Mouse (Mus musculus): Measurements from ENCODE around the gene Tjp2. TPM values are rescaled to one million over a fixed set of nuclear protein-coding genes. Genes with fewer than 3 reads are reported as not detected.

Gene Tjp2
- polyA plus RNA-seq, 1 experiment from 2014 or later: 10.1 TPM

DNA sequence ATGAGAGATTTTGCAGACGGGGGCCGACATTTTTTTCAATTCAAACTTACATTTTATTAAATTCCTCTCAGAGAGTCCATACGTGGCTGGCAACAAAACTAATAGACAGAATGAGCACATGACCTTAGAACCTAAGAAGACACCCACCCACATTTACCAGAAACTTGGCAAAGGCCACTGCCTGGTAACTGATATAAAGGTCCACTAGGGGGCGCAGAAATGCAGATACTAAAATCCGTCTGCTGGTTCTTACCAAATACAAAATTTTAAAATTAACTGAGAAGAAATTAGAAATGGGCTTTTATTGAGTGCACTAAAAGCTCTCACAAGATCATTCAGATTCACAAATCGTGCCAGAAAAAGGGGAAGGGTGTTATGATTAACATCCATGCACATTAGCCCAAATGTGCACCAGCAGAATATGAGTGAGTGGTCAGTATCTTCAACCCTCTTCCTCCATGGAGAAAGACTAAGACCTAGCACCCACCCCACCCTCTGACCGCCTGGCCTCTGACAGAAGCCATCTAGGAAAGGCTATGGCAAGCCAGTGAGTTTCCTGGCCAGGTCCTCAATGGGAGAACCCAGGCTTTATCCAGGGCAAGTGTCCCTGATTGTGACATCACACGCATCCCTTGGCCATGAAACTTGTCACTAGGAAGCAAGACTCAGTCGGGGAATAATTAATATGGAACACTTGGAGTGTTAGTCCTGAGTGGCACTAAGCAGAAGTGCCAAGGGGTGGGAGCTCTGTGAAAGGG, 71.4 kb downstream of the Tjp2 start:
- Histone ChIP-seq H3K4me2 (no peak overlapping the region), H3K4me3 (replicated peaks) (no peak overlapping the region), H3K27me3 (replicated peaks) (no peaks in the 10 kb centered on the region), H3K27ac (replicated peaks) (no peak overlapping the region), H3K36me3 (no peaks in the 10 kb centered on the region), H3K9me3 (replicated peaks) (no peaks in the 10 kb centered on the region; the same call in 1 of the 2 replicates), H3K4me1 (0 out of 2 replicates have a peak, but pooled peaks cover 3% of the 10 kb centered on the region), H3K9ac (replicated peaks) (no peak overlapping the region)
- no peak for ATAC-seq (ENCODE audit: low FRiP score)
- WGBS: 55% methylated on average over 9 of the region's 9 CpGs

- H3K27me3 ChIP-seq (replicated peaks): no peaks in the 10 kb centered on the region
- WGBS: 93% methylated on average over 7 of the region's 7 CpGs
- ATAC-seq (ENCODE audit: low FRiP score): no peak
- no peak overlapping the region for H3K4me3 ChIP-seq (replicated peaks)
- peak overlapping the region; percentile 70; the same call in 1 of the 2 replicates for H3K27ac ChIP-seq (replicated peaks)
- H3K4me1 ChIP-seq: peaks cover 6% of the 10 kb centered on the region; the same call in 1 of the 2 replicates
- no peak overlapping the region for H3K4me2 ChIP-seq
- no peaks in the 10 kb centered on the region; the same call in 1 of the 2 replicates for H3K9me3 ChIP-seq (replicated peaks)
- H3K9ac ChIP-seq (replicated peaks): no peak overlapping the region
- H3K36me3 ChIP-seq: no peaks in the 10 kb centered on the region
Measured at GRCm38 (mm10) chr19:24144009-24144408, 80.8 kb downstream of the Tjp2 start.

GRCm38 (mm10) chr19:24142621-24143061, 82.2 kb downstream of the Tjp2 start:
- H3K4me2 ChIP-seq: no peak overlapping the region
- peak; percentile 69; the same call in 1 of the 2 replicates for ATAC-seq (ENCODE audit: low FRiP score)
- H3K9ac ChIP-seq (replicated peaks): no peak overlapping the region
- peaks cover 6% of the 10 kb centered on the region; the same call in 1 of the 2 replicates for H3K4me1 ChIP-seq
- H3K9me3 ChIP-seq (replicated peaks): no peaks in the 10 kb centered on the region
- peak overlapping the region; percentile 70 for H3K27ac ChIP-seq (replicated peaks)
- no peaks in the 10 kb centered on the region for H3K27me3 ChIP-seq (replicated peaks)
- no peaks in the 10 kb centered on the region for H3K36me3 ChIP-seq
- no peak overlapping the region for H3K4me3 ChIP-seq (replicated peaks)
- 74% methylated on average over 12 of the region's 12 CpGs for WGBS

GRCm38 (mm10) chr19:24140298-24140697, 84.5 kb downstream of the Tjp2 start:
- Histone ChIP-seq H3K9ac (replicated peaks) (no peak overlapping the region), H3K4me1 (peaks cover 9% of the 10 kb centered on the region), H3K27me3 (replicated peaks) (no peaks in the 10 kb centered on the region), H3K36me3 (no peaks in the 10 kb centered on the region), H3K27ac (replicated peaks) (no peak overlapping the region), H3K4me2 (no peak overlapping the region), H3K4me3 (replicated peaks) (no peak overlapping the region), H3K9me3 (replicated peaks) (no peaks in the 10 kb centered on the region)
- no peak for ATAC-seq (ENCODE audit: low FRiP score)
- WGBS: 68% methylated on average over 3 of the region's 3 CpGs

GRCm38 (mm10) chr19:24137392-24137791, 87.4 kb downstream of the Tjp2 start:
- WGBS: 76% methylated on average over 4 of the region's 4 CpGs
- H3K27me3 ChIP-seq (replicated peaks): no peaks in the 10 kb centered on the region
- no peak overlapping the region for H3K4me3 ChIP-seq (replicated peaks)
- H3K36me3 ChIP-seq: no peaks in the 10 kb centered on the region
- H3K27ac ChIP-seq (replicated peaks): no peak overlapping the region
- no peak for ATAC-seq (ENCODE audit: low FRiP score)
- H3K4me2 ChIP-seq: no peak overlapping the region
- H3K9ac ChIP-seq (replicated peaks): no peak overlapping the region
- H3K4me1 ChIP-seq: peaks cover 10% of the 10 kb centered on the region
- H3K9me3 ChIP-seq (replicated peaks): no peaks in the 10 kb centered on the region

DNA sequence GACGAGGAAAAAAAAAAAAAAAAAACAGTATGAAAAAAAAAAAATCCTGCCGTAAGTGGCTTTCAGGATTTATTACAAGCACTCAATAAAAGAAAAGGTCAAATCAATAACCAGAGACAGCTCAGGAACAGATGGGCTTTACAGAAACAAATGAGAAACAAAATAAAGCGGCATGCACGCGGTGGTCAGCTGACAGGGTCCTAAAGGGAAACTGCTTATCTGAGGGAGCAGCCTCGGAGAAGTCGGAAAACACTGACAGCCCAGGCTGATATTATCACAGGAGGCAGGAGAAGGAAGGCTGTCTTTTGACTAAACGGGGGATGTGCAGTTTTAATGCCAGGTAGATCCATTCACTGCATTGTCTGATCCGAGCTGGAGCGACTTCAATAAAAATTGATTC, 89.8 kb downstream of the Tjp2 start:
- WGBS: 26% methylated on average over 10 of the region's 10 CpGs
- H3K27ac ChIP-seq (replicated peaks): no peak overlapping the region
- H3K4me3 ChIP-seq (replicated peaks): peak overlapping the region; percentile 41
- peaks cover 16% of the 10 kb centered on the region for H3K36me3 ChIP-seq
- peak overlapping the region; percentile 60 for H3K4me2 ChIP-seq
- H3K4me1 ChIP-seq: peaks cover 10% of the 10 kb centered on the region
- H3K9ac ChIP-seq (replicated peaks): peak overlapping the region; percentile 36
- H3K27me3 ChIP-seq (replicated peaks): no peaks in the 10 kb centered on the region
- ATAC-seq (ENCODE audit: low FRiP score): 0 out of 2 replicates have a peak, but pooled peaks have one; percentile 71
- H3K9me3 ChIP-seq (replicated peaks): no peaks in the 10 kb centered on the region; the same call in 1 of the 2 replicates

DNA sequence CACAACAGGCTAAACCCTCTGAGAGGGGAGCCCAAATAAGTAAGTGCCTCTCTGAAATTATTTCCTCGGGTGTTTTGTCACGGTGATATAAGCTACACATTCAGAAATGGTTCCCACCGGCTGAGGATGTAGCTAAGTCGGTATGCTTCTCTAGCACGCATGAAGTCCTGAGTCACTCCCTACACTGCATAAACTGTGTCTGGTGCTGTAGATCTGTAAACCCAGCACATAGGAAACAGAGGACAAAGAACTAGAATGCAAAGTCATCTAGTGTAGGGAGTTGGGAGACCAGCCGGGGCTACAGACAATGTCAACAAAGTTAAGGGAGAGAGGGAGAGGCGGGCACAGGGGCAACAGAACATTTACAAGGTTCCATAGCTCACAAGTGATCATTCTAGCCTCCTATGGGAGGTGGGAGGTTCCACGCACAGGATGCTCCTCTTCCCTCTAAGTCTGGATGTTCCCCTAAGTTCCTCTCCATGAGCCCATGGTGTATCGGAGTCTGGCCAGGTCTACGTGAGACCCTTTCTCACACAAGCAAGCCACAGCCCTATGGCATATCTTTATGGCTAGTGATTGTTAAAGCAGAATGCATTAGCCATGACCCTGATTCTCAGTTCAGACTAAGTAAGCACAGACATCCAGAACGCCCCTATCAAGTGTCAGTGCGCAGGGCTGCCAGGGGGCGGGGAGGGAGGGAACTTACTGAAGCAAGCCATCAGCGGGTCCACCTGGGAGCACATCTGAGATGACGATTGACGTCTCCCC, 90.5 kb downstream of the Tjp2 start:
- peak; percentile 58; the same call in 1 of the 2 replicates for ATAC-seq (ENCODE audit: low FRiP score)
- H3K27me3 ChIP-seq (replicated peaks): no peaks in the 10 kb centered on the region
- peak overlapping the region; percentile 41 for H3K4me3 ChIP-seq (replicated peaks)
- 0 out of 2 replicates have a peak overlapping the region, but pooled peaks have one; percentile 23 for H3K27ac ChIP-seq (replicated peaks)
- peaks cover 10% of the 10 kb centered on the region for H3K4me1 ChIP-seq
- 52% methylated on average over 16 of the region's 16 CpGs for WGBS
- H3K36me3 ChIP-seq: peaks cover 23% of the 10 kb centered on the region
- H3K9ac ChIP-seq (replicated peaks): peak overlapping the region; percentile 36
- no peaks in the 10 kb centered on the region; the same call in 1 of the 2 replicates for H3K9me3 ChIP-seq (replicated peaks)
- peak overlapping the region; percentile 60 for H3K4me2 ChIP-seq

DNA sequence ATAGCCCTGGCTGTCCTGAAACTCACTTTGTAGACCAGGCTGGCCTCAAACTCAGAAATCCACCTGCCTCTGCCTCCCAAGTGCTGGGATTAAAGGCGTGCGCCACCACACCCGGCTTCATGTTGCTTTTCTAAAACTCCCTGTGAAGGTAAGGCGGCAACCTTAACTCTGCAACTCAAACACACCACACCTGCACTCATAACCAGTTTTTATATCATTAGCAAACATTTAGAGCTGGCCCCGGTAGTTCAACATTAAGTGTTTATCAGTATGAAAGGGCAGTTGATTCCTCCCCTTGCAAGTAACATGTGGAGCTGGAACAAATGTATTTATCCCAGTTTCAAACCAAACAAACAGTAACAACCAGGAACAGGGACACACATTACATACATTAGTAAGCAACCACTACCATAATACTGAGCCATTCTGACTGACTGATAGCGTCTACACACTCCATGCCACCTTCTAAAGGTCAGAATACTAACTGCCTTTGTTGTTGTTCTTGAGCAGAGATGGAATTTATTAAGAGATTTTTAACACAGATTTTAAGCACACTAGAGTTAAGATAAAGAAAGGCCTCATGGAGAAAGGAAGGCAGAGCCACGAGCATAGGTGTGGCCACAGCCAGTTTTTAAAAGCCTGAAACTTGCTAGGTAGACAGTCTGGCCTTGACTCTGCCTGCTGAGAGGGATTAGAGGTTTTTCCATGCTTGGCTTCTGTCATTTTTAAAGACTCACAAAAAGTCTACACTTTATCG, 101.1 kb downstream of the Tjp2 start:
- ATAC-seq (ENCODE audit: low FRiP score): no peak
- 96% methylated on average over 8 of the region's 8 CpGs for WGBS

DNA sequence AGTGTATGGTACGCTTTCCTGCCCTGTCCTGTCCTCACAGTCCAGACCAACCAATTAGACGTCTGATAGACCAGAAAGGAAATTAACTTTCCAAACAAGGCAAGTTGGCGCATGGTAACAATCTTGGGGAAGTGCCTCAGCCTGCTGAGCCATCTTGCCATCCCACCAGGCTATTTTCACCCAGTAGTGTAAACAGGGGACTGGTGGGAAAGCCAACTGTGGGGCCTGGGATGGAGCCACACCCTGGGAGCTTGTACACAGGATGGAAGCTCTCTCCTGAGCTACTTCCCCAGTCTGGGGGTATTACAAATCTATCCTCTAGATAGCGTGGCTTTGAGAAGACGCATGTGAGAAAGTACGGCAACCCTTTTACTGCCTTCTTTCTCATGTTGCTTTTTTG, 101.7 kb downstream of the Tjp2 start:
- 88% methylated on average over 6 of the region's 6 CpGs for WGBS
- ATAC-seq (ENCODE audit: low FRiP score): no peak
- H3K4me1 ChIP-seq: no peaks in the 10 kb centered on the region

More for the DNA sequence above, 101.1 kb downstream of the Tjp2 start:
- Histone ChIP-seq H3K4me1 (no peaks in the 10 kb centered on the region), H3K4me3 (replicated peaks) (no peak overlapping the region), H3K9ac (replicated peaks) (no peak overlapping the region), H3K27ac (replicated peaks) (no peak overlapping the region), H3K27me3 (replicated peaks) (no peaks in the 10 kb centered on the region), H3K9me3 (replicated peaks) (no peaks in the 10 kb centered on the region), H3K4me2 (no peak overlapping the region), H3K36me3 (0 out of 2 replicates have a peak, but pooled peaks cover 6% of the 10 kb centered on the region)

GRCm38 (mm10) chr19:24122647-24123046, 102.2 kb downstream of the Tjp2 start:
- Histone ChIP-seq H3K4me2 (no peak overlapping the region), H3K9me3 (replicated peaks) (no peaks in the 10 kb centered on the region), H3K36me3 (0 out of 2 replicates have a peak, but pooled peaks cover 6% of the 10 kb centered on the region), H3K4me1 (no peaks in the 10 kb centered on the region), H3K27ac (replicated peaks) (no peak overlapping the region), H3K27me3 (replicated peaks) (no peaks in the 10 kb centered on the region), H3K4me3 (replicated peaks) (no peak overlapping the region), H3K9ac (replicated peaks) (no peak overlapping the region)
- ATAC-seq (ENCODE audit: low FRiP score): no peak
- 96% methylated on average over 9 of the region's 9 CpGs for WGBS

More for the DNA sequence above, 101.7 kb downstream of the Tjp2 start:
- H3K4me3 ChIP-seq (replicated peaks): no peak overlapping the region
- H3K9ac ChIP-seq (replicated peaks): no peak overlapping the region
- 0 out of 2 replicates have a peak, but pooled peaks cover 6% of the 10 kb centered on the region for H3K36me3 ChIP-seq
- H3K9me3 ChIP-seq (replicated peaks): no peaks in the 10 kb centered on the region
- H3K27me3 ChIP-seq (replicated peaks): no peaks in the 10 kb centered on the region
- no peak overlapping the region for H3K4me2 ChIP-seq
- no peak overlapping the region for H3K27ac ChIP-seq (replicated peaks)

DNA sequence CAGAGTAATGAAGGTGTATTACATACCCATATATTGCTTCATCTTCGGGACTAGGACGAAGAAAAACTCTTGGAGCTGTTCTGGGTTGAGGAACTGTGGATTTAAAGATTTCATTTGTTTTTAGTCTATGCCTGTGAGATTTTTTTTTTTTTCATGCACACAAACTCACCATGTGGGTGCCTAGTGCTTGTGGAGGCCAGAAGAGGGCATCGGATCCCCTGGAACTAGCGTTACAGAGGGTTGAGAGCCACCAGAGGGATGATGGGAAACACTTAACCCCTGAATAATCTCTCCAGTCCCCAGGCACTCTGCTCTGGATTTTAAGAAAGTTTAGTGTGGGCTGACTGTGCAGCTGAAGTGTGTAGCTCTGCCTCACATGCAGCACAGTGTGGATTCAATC, 104.0 kb downstream of the Tjp2 start:
- Histone ChIP-seq H3K36me3 (peaks cover 6% of the 10 kb centered on the region; the same call in 1 of the 2 replicates), H3K4me3 (replicated peaks) (no peak overlapping the region), H3K4me2 (no peak overlapping the region), H3K27ac (replicated peaks) (no peak overlapping the region), H3K4me1 (no peaks in the 10 kb centered on the region), H3K9me3 (replicated peaks) (no peaks in the 10 kb centered on the region), H3K9ac (replicated peaks) (no peak overlapping the region), H3K27me3 (replicated peaks) (no peaks in the 10 kb centered on the region)
- WGBS: 88% methylated on average over 4 of the region's 4 CpGs
- ATAC-seq (ENCODE audit: low FRiP score): no peak
